In the genomic region with DNA sequence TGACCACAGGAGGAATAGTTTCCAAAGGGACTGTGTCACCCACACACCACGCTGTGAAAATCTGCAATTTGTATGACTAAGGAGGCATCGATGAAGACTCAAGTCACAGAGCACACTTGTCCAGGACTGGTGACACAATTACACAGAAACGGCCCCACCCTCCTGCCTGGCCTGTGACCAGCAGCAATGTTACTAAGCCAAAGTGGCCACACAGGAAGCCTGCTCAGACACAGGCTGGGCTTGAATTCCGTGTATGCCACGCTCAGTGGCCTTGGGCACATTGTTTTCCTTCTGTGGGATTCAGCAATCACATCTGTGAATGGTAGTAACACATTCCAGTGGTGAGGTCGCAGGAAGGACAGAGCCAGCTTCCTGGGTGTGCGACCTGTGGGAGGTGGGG, we compare ENCODE assay signal across 9 mouse cellular contexts.
DNase-seq lines count a peak whose midpoint lies in the region; ATAC-seq lines count a peak whose summit lies in the region.
"Had no signal": no experiment of that assay in that cellular context is flagged by ENCODE, and none has a peak within 500 bp of the region (broad histone marks: within the 10 kb centered on the region; RNA-seq: fewer than 3 reads in every experiment).

No protein-coding gene starts in this region.

- H3K27ac ChIP-seq in kidney, embryonic 15.5 days: no peak overlapping the region
- H3K27ac ChIP-seq: embryonic facial prominence, embryonic 13.5 days had no signal

- DNase-seq in kidney, adult 11 months: peak; percentile 73
- peak; percentile 66 for DNase-seq in brain, adult 2 months (ENCODE audit: low read depth, low spot score)
- DNase-seq in layer of hippocampus, postnatal 10 days (ENCODE audit: low spot score in 2 of 2): no peak
- DNase-seq in left cerebral cortex, postnatal 10 days (ENCODE audit: extremely low spot score in 1 of 2, low spot score in 2 of 2): no peak

- no peak overlapping the region for H3K9ac ChIP-seq in kidney, embryonic 15.5 days
- H3K9ac ChIP-seq: embryonic facial prominence, embryonic 13.5 days had no signal

- peaks cover 43% of the 10 kb centered on the region for H3K4me1 ChIP-seq in kidney, embryonic 15.5 days

- H3K27me3 ChIP-seq in kidney, embryonic 15.5 days: no peaks in the 10 kb centered on the region
- H3K27me3 ChIP-seq: embryonic facial prominence, embryonic 13.5 days had no signal

- H3K4me3 ChIP-seq in kidney, embryonic 15.5 days (replicated peaks): no peak overlapping the region
- H3K4me3 ChIP-seq: embryonic facial prominence, embryonic 13.5 days had no signal

- 65% methylated on average over 7 of the region's 7 CpGs for WGBS in kidney, embryonic 15.5 days

- H3K4me2 ChIP-seq in kidney, embryonic 15.5 days: no peak overlapping the region
- H3K4me2 ChIP-seq: embryonic facial prominence, embryonic 13.5 days had no signal

- H3K36me3 ChIP-seq in kidney, embryonic 15.5 days: no peaks in the 10 kb centered on the region
- H3K36me3 ChIP-seq: embryonic facial prominence, embryonic 13.5 days had no signal

- no peaks in the 10 kb centered on the region for H3K9me3 ChIP-seq in kidney, embryonic 15.5 days (replicated peaks)
- H3K9me3 ChIP-seq: embryonic facial prominence, embryonic 13.5 days; megakaryocyte, embryonic 14.5 days had no signal

- ATAC-seq in kidney, embryonic 15.5 days (replicated peaks; ENCODE audit: low FRiP score): no peak
- ATAC-seq in hematopoietic stem cell, adult 5-6 weeks (replicated peaks in 1 of 2; ENCODE audit: insufficient read depth in 1 of 2, low FRiP score in 2 of 2, low TSS enrichment in 1 of 2, low read depth in 1 of 2, poor library complexity in 2 of 2, severe bottlenecking in 2 of 2): peak; percentile 28 to 64; a peak in 2 of 4 replicates
- ATAC-seq in megakaryocyte progenitor cell, adult 5-6 weeks (replicated peaks; ENCODE audit: poor library complexity): peak; percentile 14; the same call in 1 of the 2 replicates

- intact Hi-C loops in left cerebral cortex, postnatal 10 days (cut with DNase I): no loop called here

Comparison
In these comparisons a context has a peak if more than half of its experiments do, and no peak if none do; other contexts are left out.
1. DNase-seq: peak in kidney, adult 11 months (single experiment) and brain, adult 2 months (single experiment); none in layer of hippocampus, postnatal 10 days (0 of 2) and left cerebral cortex, postnatal 10 days (0 of 2).